Mouse (Mus musculus): ENCODE data around the gene Adgrg3. TPM values are rescaled to one million over a fixed set of nuclear protein-coding genes. Genes with fewer than 3 reads are reported as not detected.
"Not testable (repeated sequence)": the region's sequence is repeated elsewhere in the genome, so short reads cannot be mapped to it uniquely, and the experiment has no call there.

The Adgrg3 gene
- polyA plus RNA-seq, 1 experiment from 2014 or later: 2.6 TPM

DNA sequence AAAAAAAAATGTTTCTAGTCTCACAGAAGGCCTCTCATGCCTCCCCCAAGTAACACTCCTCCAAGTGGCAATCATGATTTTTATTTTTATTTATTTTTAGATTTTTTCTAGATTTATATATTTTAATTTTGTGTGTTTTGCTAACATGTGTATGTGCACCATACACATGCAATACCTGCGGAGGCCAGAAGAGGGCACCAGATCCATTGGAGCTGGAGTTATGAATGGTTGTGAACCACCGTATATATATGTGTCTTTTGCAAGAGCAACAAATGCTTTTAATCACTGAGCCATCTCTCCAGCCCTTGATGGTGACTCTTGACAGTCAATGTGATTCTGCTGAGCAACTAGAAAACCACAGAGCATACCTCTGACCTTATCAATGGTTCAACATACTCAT lies 7.9 kb downstream of the Adgrg3 start:
- no peak overlapping the region for H3K9ac ChIP-seq
- H3K9me3 ChIP-seq (replicated peaks): peaks cover 4% of the 10 kb centered on the region; the same call in 1 of the 2 replicates
- no peaks in the 10 kb centered on the region for H3K27me3 ChIP-seq
- no peak overlapping the region for H3K4me3 ChIP-seq
- H3K27ac ChIP-seq: no peak overlapping the region
- H3K36me3 ChIP-seq: 0 out of 2 replicates have a peak, but pooled peaks cover 3% of the 10 kb centered on the region
- peaks cover under 1% of the 10 kb centered on the region; the same call in 1 of the 2 replicates for H3K4me1 ChIP-seq (replicated peaks)
- 74% methylated on average over 2 of the region's 2 CpGs for WGBS
- no peak for ATAC-seq (replicated peaks; ENCODE audit: insufficient number of reproducible peaks, insufficient read depth, low FRiP score, low read depth)
- H3K4me2 ChIP-seq: no peak overlapping the region

DNA sequence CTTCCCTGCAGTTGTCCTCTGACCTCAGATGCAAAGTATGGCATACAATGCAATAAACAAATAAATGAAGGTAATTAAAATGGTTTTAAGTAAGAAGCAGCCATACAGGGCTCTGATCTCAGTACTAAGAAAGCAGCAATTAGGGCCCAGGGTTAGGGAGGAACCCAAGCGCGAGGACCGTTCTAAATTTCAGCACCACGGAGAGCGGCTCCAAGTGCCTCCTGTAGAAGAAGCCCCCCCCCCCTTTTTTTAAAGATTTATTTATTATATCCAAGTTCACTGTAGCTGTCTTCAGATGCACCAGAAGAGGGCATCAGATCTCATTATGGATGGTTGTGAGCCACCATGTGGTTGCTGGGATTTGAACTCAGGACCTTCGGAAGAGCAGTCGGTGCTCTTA lies 10.9 kb downstream of the Adgrg3 start:
- not testable (repeated sequence) for H3K4me3 ChIP-seq; H3K36me3 ChIP-seq; H3K27ac ChIP-seq; H3K9me3 ChIP-seq (replicated peaks); H3K4me2 ChIP-seq; ATAC-seq (replicated peaks; ENCODE audit: insufficient number of reproducible peaks, insufficient read depth, low FRiP score, low read depth); H3K9ac ChIP-seq; H3K27me3 ChIP-seq; H3K4me1 ChIP-seq (replicated peaks)
- 53% methylated on average over 7 of the region's 7 CpGs for WGBS

DNA sequence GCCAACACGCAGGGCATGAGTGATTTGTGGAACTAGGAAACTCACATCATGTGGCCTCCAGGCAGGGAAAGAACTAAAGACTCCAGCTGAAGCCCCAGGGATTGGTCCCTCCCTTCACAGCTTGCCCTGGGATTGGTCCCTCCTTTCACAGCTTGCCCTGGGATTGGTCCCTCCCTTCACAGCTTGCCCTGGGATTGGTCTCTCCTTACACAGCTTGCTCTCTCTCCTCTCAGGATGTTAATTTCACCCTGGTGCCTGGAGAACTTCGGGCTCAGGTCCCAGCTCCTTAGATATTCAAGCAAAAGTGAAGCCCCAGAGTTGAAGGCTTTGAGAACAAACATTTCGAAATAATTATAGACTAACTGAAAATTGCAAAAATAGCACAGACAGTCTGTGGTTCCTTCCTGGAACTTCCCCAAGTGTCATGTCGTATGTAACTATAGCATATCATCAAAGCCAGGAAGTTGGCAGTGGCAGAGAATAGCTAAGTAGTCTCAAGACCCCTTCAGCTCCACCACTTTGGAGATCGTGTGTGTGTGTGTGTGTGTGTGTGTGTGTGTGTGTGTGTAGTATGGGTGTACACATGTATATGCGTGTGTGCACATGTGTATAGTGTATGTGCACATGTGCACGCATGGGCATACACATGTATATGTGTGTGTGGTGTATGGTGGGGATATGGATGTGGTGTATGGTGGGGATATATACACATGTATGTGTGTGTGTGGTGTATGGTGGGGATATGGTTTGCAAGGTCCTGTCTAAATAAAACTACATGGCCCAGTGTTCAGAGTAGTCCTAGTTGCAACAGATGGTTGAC lies 19.8 kb downstream of the Adgrg3 start:
- no peak overlapping the region for H3K4me2 ChIP-seq
- 53% methylated on average over 7 of the region's 7 CpGs for WGBS
- no peaks in the 10 kb centered on the region for H3K9me3 ChIP-seq (replicated peaks)
- no peaks in the 10 kb centered on the region for H3K4me1 ChIP-seq (replicated peaks)
- no peak overlapping the region for H3K9ac ChIP-seq
- ATAC-seq (replicated peaks; ENCODE audit: insufficient number of reproducible peaks, insufficient read depth, low FRiP score, low read depth): 0 out of 2 replicates have a peak, but pooled peaks have one; percentile 61
- no peaks in the 10 kb centered on the region for H3K36me3 ChIP-seq
- H3K4me3 ChIP-seq: no peak overlapping the region
- H3K27ac ChIP-seq: no peak overlapping the region
- no peaks in the 10 kb centered on the region for H3K27me3 ChIP-seq

DNA sequence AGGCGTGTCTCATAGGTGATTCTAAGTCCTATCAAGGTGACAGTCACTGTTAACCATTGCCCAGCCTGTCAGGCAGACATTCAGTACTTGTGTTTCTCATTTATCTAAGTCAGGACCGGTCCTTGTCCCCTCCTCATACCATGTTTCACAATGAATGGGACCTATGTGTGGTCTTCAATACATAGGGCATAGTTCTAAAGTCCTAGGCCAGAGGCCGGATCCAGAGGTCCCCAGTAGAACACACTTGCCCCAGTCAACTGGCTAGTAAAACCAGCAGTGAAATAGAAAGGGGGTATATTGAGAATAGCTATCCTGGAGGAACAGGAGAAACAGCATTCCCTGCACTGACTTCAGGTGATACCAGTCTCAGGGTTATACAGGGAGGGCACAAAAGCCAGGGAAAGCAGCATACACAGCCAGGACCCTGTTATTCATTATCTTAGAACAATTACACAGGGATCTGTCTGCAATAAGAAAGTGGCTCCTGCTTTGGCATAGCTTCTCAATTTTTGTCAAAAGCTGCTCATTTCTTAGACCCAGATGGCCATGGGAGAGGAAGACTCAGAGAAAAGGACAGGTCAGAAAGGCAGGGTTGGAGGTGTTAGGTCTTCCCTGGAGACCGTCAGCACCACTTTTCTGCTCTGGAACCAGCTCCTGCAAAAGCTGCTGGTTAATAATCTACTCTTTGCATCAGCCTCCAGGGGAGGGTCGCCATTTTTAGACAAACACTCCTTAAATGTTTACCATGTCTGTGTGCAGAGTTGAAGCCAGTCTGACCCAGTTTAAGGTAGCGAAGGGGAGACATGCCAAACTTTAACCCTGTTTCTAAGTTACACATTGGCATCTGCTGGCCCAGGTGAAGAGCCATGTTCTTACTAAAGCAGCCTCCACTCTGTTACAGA lies 24.6 kb downstream of the Adgrg3 start:
- no peak overlapping the region for H3K4me3 ChIP-seq
- no peak overlapping the region for H3K27ac ChIP-seq
- H3K4me2 ChIP-seq: no peak overlapping the region
- WGBS: 65% methylated on average over 6 of the region's 6 CpGs
- no peaks in the 10 kb centered on the region for H3K36me3 ChIP-seq
- no peak overlapping the region for H3K9ac ChIP-seq
- no peaks in the 10 kb centered on the region for H3K4me1 ChIP-seq (replicated peaks)
- ATAC-seq (replicated peaks; ENCODE audit: insufficient number of reproducible peaks, insufficient read depth, low FRiP score, low read depth): no peak
- H3K9me3 ChIP-seq (replicated peaks): no peaks in the 10 kb centered on the region
- no peaks in the 10 kb centered on the region for H3K27me3 ChIP-seq

DNA sequence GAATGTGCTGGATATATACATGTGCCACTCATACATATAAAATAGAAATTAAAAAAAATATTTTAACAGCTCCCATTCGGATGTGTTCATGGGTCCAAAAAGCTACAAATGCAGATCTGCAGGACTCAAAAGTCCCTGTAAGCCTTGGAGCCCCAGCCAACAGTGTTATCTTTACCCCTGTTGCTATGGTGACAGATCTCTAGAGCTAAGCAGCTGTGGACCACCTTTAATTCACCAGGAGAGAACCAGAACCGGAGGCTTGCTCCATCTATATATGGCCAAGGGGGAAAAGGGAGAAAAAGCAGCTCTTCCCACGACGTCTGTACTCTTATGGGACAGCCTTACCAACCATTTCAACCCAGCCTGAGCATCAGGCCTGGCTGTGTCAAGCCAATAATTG lies 27.3 kb downstream of the Adgrg3 start:
- H3K9me3 ChIP-seq (replicated peaks): no peaks in the 10 kb centered on the region
- no peaks in the 10 kb centered on the region for H3K36me3 ChIP-seq
- H3K4me3 ChIP-seq: no peak overlapping the region
- H3K4me1 ChIP-seq (replicated peaks): no peaks in the 10 kb centered on the region
- no peak overlapping the region for H3K9ac ChIP-seq
- H3K27me3 ChIP-seq: no peaks in the 10 kb centered on the region
- H3K4me2 ChIP-seq: no peak overlapping the region
- H3K27ac ChIP-seq: no peak overlapping the region
- ATAC-seq (replicated peaks; ENCODE audit: insufficient number of reproducible peaks, insufficient read depth, low FRiP score, low read depth): no peak
- WGBS: 62% methylated on average over 4 of the region's 4 CpGs

DNA sequence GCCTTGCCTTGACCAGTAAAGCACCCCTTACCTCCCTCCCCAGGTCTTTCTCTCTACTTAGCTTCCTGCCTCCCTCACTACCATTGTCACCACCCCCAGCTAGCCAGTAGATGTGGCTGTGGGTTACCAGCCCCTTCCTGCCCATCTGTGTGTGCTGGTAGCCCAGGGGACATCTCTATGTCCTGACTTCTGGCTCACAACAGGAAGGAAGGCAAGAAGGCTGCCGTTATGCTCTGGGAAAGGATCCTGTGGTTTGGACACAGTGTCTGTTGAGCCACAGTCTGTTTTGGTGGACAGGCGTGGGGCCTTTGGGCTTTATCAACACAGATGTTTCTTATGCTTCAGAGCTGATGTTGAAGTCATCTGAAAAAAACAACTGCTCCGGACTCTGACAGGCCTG lies 29.5 kb downstream of the Adgrg3 start:
- Histone ChIP-seq H3K4me1 (replicated peaks) (no peaks in the 10 kb centered on the region), H3K9me3 (replicated peaks) (no peaks in the 10 kb centered on the region), H3K9ac (no peak overlapping the region), H3K36me3 (no peaks in the 10 kb centered on the region), H3K27ac (no peak overlapping the region), H3K4me3 (no peak overlapping the region), H3K4me2 (no peak overlapping the region), H3K27me3 (no peaks in the 10 kb centered on the region)
- WGBS: 51% methylated on average over 3 of the region's 3 CpGs
- no peak for ATAC-seq (replicated peaks; ENCODE audit: insufficient number of reproducible peaks, insufficient read depth, low FRiP score, low read depth)

DNA sequence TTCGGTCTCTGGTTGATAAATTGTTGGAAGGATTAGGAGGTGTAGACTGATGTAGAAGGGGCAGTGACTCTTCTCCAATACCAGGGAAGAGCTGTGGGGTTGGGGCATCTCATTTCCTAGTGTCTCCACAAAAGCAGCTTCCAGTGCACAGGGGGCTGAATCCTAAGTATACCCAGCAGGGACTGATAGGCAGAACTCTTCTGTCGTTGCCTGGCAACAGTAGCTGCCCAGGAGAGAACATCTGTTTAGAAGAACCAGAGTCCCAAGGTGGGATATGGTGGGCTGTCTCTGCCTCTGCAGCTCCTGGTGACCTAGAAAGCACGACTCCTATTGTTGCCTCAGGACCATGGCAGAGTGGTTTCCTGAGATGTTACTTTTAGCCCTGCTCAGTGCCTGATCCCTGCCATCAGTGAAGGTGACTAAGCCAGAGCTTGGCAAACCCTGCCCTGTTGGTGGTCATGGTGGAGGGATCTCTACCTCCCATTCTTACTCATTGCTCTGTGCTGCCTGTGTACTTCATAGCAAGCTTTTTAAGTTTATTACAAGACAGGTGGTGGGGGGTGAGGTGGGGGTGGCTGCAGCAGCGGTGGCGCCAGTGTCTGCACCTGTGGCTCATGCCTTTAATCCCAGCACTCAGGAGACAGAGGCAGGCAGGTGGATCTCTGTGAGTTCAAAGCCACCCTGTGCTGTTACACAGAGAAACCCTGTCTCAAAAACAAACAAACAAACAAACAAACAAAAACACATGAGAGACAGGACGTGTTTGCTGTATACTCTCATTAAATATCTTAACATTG lies 30.6 kb downstream of the Adgrg3 start:
- Histone ChIP-seq H3K27me3 (no peaks in the 10 kb centered on the region), H3K4me2 (no peak overlapping the region), H3K27ac (no peak overlapping the region), H3K4me3 (no peak overlapping the region), H3K36me3 (no peaks in the 10 kb centered on the region), H3K4me1 (replicated peaks) (no peaks in the 10 kb centered on the region), H3K9me3 (replicated peaks) (no peaks in the 10 kb centered on the region), H3K9ac (no peak overlapping the region)
- 64% methylated on average over 6 of the region's 6 CpGs for WGBS
- ATAC-seq (replicated peaks; ENCODE audit: insufficient number of reproducible peaks, insufficient read depth, low FRiP score, low read depth): no peak

DNA sequence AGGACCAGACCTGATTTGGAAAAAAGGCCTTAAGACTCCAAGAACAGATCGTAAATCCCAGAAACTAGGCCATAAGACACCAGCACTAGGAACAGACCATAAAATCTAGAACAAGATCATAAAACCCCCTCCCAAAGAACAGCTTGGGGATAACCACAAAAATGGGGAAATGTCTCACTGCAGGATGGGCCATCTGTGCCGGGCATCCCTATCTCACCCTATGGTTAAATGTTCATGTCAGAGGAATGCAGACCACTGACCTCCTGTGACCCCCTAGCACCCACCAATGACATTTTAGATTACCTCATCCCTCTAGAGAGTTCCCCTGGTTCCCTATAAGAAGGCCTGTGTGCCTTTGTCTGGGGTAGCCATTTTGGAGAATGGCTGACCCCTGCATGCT lies 32.1 kb downstream of the Adgrg3 start:
- Histone ChIP-seq H3K27ac (no peak overlapping the region), H3K4me1 (replicated peaks) (no peaks in the 10 kb centered on the region), H3K36me3 (no peaks in the 10 kb centered on the region), H3K9ac (no peak overlapping the region), H3K4me2 (no peak overlapping the region), H3K4me3 (no peak overlapping the region), H3K27me3 (no peaks in the 10 kb centered on the region), H3K9me3 (replicated peaks) (no peaks in the 10 kb centered on the region)
- WGBS: 61% methylated on average over 2 of the region's 2 CpGs
- ATAC-seq (replicated peaks; ENCODE audit: insufficient number of reproducible peaks, insufficient read depth, low FRiP score, low read depth): no peak

DNA sequence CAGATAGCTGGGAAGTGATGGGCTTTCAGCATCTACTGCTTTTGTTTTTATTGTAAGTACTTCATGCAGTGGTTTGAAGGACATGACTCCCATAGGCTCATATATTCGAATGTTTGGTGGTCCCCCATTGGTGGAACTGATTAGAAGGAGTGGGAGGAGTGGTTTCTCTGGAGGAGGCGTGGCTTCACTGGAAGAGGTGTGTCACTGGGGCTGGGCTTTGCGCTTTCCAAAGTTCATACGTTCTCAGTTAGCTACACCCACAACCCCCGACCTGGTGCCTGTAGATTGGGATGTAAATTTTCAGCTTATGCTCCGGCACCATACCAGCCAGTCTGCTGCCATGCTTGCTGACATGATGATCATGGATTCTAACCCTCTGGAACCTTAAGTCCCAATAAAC lies 36.9 kb downstream of the Adgrg3 start:
- Histone ChIP-seq H3K9me3 (replicated peaks) (no peaks in the 10 kb centered on the region), H3K4me3 (no peak overlapping the region), H3K27ac (no peak overlapping the region), H3K36me3 (no peaks in the 10 kb centered on the region), H3K4me2 (no peak overlapping the region), H3K4me1 (replicated peaks) (peaks cover 4% of the 10 kb centered on the region), H3K9ac (no peak overlapping the region), H3K27me3 (no peaks in the 10 kb centered on the region)
- WGBS: 49% methylated on average over 6 of the region's 6 CpGs
- no peak for ATAC-seq (replicated peaks; ENCODE audit: insufficient number of reproducible peaks, insufficient read depth, low FRiP score, low read depth)

DNA sequence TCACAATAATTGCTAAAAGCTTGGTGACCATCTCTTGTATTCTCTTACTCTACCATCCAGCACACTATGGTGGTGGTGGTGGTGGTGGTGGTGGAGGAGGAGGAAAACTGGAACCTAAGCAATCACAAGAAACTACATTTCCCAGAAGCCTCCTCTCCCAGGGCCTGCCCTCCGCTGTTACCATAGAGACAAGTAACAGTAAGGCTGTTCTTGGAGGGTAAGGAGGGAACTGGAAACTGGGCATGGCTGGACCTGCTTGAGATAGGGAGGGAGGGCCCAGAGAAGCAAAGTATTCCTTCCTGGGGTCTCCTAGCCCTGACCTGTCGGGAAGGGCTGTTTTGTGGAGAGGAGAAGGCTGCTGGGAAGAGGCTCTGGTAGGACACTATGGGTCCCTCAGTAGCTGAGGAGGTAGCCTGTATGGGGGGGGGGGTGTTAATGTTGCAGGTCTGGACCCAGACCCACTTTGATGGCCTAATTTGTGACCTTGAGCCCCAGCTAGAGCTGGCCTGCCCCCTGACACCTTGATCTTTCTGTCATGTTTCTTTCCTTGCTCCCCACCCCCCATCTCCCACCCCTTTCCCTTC lies 37.5 kb downstream of the Adgrg3 start, which contains the start of gene Drc7:
Gene Drc7 (plus strand): TSS at position 177 of the 584 bp plus-strand sequence.
- Histone ChIP-seq H3K4me3 (no peak within 1 kb of the TSS), H3K9me3 (replicated peaks) (no peaks in the 10 kb centered on the region)
- 23% methylated on average over 2 of the region's 2 CpGs for WGBS

DNA sequence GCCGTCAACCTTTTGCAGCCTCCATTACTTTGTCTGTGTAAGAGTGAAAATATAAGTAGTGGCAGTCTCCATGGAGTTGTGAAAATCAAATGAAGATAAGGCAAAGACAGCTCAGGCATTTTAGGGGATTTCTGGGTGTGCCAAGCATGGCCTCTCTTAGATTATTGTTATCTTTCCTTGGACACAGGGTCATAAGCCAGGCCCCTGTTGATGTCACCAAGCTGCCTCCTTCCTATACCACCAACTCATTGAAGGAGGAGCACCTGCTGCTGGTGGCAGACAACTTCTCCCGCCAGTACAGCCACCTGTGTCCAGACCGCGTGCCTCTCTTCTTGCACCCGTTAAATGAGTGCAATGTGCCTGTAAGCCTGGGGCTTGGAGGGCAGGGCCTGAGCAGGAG lies 38.9 kb downstream of the Adgrg3 start:
- H3K4me1 ChIP-seq (replicated peaks): peaks cover 7% of the 10 kb centered on the region
- no peaks in the 10 kb centered on the region for H3K27me3 ChIP-seq
- H3K36me3 ChIP-seq: no peaks in the 10 kb centered on the region
- WGBS: 85% methylated on average over 5 of the region's 5 CpGs
- no peak overlapping the region for H3K27ac ChIP-seq
- no peak overlapping the region for H3K4me3 ChIP-seq
- no peaks in the 10 kb centered on the region for H3K9me3 ChIP-seq (replicated peaks)
- no peak overlapping the region for H3K4me2 ChIP-seq
- H3K9ac ChIP-seq: no peak overlapping the region
- ATAC-seq (replicated peaks; ENCODE audit: insufficient number of reproducible peaks, insufficient read depth, low FRiP score, low read depth): no peak

More for the DNA sequence above, 37.5 kb downstream of the Adgrg3 start, which contains the start of gene Drc7:
- H3K27me3 ChIP-seq: no peaks in the 10 kb centered on the region
- peaks cover 7% of the 10 kb centered on the region for H3K4me1 ChIP-seq (replicated peaks)
- no peak within 1 kb of the TSS for H3K27ac ChIP-seq
- H3K4me2 ChIP-seq: no peak within 1 kb of the TSS
- H3K9ac ChIP-seq: no peak within 1 kb of the TSS
- ATAC-seq (replicated peaks; ENCODE audit: insufficient number of reproducible peaks, insufficient read depth, low FRiP score, low read depth): no peak
- H3K36me3 ChIP-seq: no peaks in the 10 kb centered on the region
